Mouse (Mus musculus): ENCODE results near the gene Ciz1. TPM values are rescaled to one million over a fixed set of nuclear protein-coding genes. Genes with fewer than 3 reads are reported as not detected.

Ciz1 gene
- polyA plus RNA-seq, 1 experiment, result 252 TPM

- peaks cover 49% of the 10 kb centered on the region for H3K36me3 ChIP-seq (ENCODE audit: control insufficient read depth, insufficient read depth, low read length)
- no peak overlapping the region for H3K27ac ChIP-seq (ENCODE audit: insufficient read depth, low read length)
- H3K4me3 ChIP-seq (ENCODE audit: extremely low read depth, insufficient read depth, insufficient read length), result no peak overlapping the region
These were observed 68.0 kb downstream of the Ciz1 start for GRCm38 (mm10) chr2:32420066-32420608.

GRCm38 (mm10) chr2:32420647-32421046 lies 68.5 kb downstream of the Ciz1 start:
- 88% methylated on average over 6 of the region's 6 CpGs for WGBS
- H3K4me1 ChIP-seq (ENCODE audit: control insufficient read depth, insufficient read depth, insufficient read length), result no peaks in the 10 kb centered on the region; the same call in 1 of the 2 replicates
- no peak overlapping the region for H3K27ac ChIP-seq (ENCODE audit: insufficient read depth, low read length)
- no peak overlapping the region for H3K4me3 ChIP-seq (ENCODE audit: extremely low read depth, insufficient read depth, insufficient read length)
- TF ChIP-seq CTCF (IDR thresholded peaks at IDR 0.05; ENCODE audit: extremely low read depth, insufficient read depth, insufficient read length, insufficient replicate concordance), result no peak
- TF ChIP-seq POLR2A (IDR thresholded peaks at IDR 0.05; ENCODE audit: low read depth, low read length), result no peak
- H3K36me3 ChIP-seq (ENCODE audit: control insufficient read depth, insufficient read depth, low read length), result peaks cover 45% of the 10 kb centered on the region
- no peaks in the 10 kb centered on the region for H3K27me3 ChIP-seq (ENCODE audit: control insufficient read depth, insufficient read depth, low read length)
- no peak for DNase-seq (ENCODE audit: low read depth in 1 of 2, low spot score in 2 of 2)

More at GRCm38 (mm10) chr2:32420066-32420608, 68.0 kb downstream of the Ciz1 start:
- Histone ChIP-seq H3K4me1 (ENCODE audit: control insufficient read depth, insufficient read depth, insufficient read length) (no peaks in the 10 kb centered on the region; the same call in 1 of the 2 replicates), H3K27me3 (ENCODE audit: control insufficient read depth, insufficient read depth, low read length) (no peaks in the 10 kb centered on the region)
- TF ChIP-seq POLR2A (IDR thresholded peaks at IDR 0.05; ENCODE audit: low read depth, low read length) (no peak), CTCF (IDR thresholded peaks at IDR 0.05; ENCODE audit: extremely low read depth, insufficient read depth, insufficient read length, insufficient replicate concordance) (no peak)
- no peak for DNase-seq (ENCODE audit: low read depth in 1 of 2, low spot score in 2 of 2)
- 93% methylated on average over 12 of the region's 12 CpGs for WGBS

- Histone ChIP-seq H3K27ac (ENCODE audit: insufficient read depth, low read length) (no peak overlapping the region), H3K27me3 (ENCODE audit: control insufficient read depth, insufficient read depth, low read length) (no peaks in the 10 kb centered on the region), H3K36me3 (ENCODE audit: control insufficient read depth, insufficient read depth, low read length) (peaks cover 33% of the 10 kb centered on the region), H3K4me3 (ENCODE audit: extremely low read depth, insufficient read depth, insufficient read length) (no peak overlapping the region), H3K4me1 (ENCODE audit: control insufficient read depth, insufficient read depth, insufficient read length) (no peaks in the 10 kb centered on the region; the same call in 1 of the 2 replicates)
- no peak for DNase-seq (ENCODE audit: low read depth in 1 of 2, low spot score in 2 of 2)
- TF ChIP-seq POLR2A (IDR thresholded peaks at IDR 0.05; ENCODE audit: low read depth, low read length), result no peak
- TF ChIP-seq CTCF (IDR thresholded peaks at IDR 0.05; ENCODE audit: extremely low read depth, insufficient read depth, insufficient read length, insufficient replicate concordance), result no peak
- WGBS, result 97% methylated on average over 6 of the region's 6 CpGs
These were observed 69.7 kb downstream of the Ciz1 start for GRCm38 (mm10) chr2:32421851-32422251.

- Histone ChIP-seq H3K36me3 (ENCODE audit: control insufficient read depth, insufficient read depth, low read length) (peaks cover 16% of the 10 kb centered on the region), H3K27ac (ENCODE audit: insufficient read depth, low read length) (peak overlapping the region; percentile 6; the same call in 1 of the 2 replicates), H3K27me3 (ENCODE audit: control insufficient read depth, insufficient read depth, low read length) (no peaks in the 10 kb centered on the region), H3K4me1 (ENCODE audit: control insufficient read depth, insufficient read depth, insufficient read length) (peaks cover 1% of the 10 kb centered on the region; the same call in 1 of the 2 replicates), H3K4me3 (ENCODE audit: extremely low read depth, insufficient read depth, insufficient read length) (no peak overlapping the region)
- WGBS, result 41% methylated on average over 14 of the region's 14 CpGs
- DNase-seq (ENCODE audit: low read depth in 1 of 2, low spot score in 2 of 2), result no peak
- no peak for TF ChIP-seq POLR2A (IDR thresholded peaks at IDR 0.05; ENCODE audit: low read depth, low read length)
- no peak for TF ChIP-seq CTCF (IDR thresholded peaks at IDR 0.05; ENCODE audit: extremely low read depth, insufficient read depth, insufficient read length, insufficient replicate concordance)
These were observed 71.6 kb downstream of the Ciz1 start for GRCm38 (mm10) chr2:32423481-32424331.

GRCm38 (mm10) chr2:32424796-32425195 lies 72.7 kb downstream of the Ciz1 start:
- WGBS, result 75% methylated on average over 3 of the region's 3 CpGs
- peaks cover 9% of the 10 kb centered on the region for H3K36me3 ChIP-seq (ENCODE audit: control insufficient read depth, insufficient read depth, low read length)
- no peaks in the 10 kb centered on the region for H3K27me3 ChIP-seq (ENCODE audit: control insufficient read depth, insufficient read depth, low read length)
- no peak for TF ChIP-seq CTCF (IDR thresholded peaks at IDR 0.05; ENCODE audit: extremely low read depth, insufficient read depth, insufficient read length, insufficient replicate concordance)
- TF ChIP-seq POLR2A (IDR thresholded peaks at IDR 0.05; ENCODE audit: low read depth, low read length), result no peak
- H3K4me3 ChIP-seq (ENCODE audit: extremely low read depth, insufficient read depth, insufficient read length), result no peak overlapping the region
- H3K27ac ChIP-seq (ENCODE audit: insufficient read depth, low read length), result no peak overlapping the region
- DNase-seq (ENCODE audit: low read depth in 1 of 2, low spot score in 2 of 2), result no peak
- H3K4me1 ChIP-seq (ENCODE audit: control insufficient read depth, insufficient read depth, insufficient read length), result peaks cover 5% of the 10 kb centered on the region; the same call in 1 of the 2 replicates

- no peak for DNase-seq (ENCODE audit: low read depth in 1 of 2, low spot score in 2 of 2)
- peaks cover 6% of the 10 kb centered on the region; the same call in 1 of the 2 replicates for H3K4me1 ChIP-seq (ENCODE audit: control insufficient read depth, insufficient read depth, insufficient read length)
- H3K36me3 ChIP-seq (ENCODE audit: control insufficient read depth, insufficient read depth, low read length), result peaks cover 2% of the 10 kb centered on the region
- no peak overlapping the region for H3K4me3 ChIP-seq (ENCODE audit: extremely low read depth, insufficient read depth, insufficient read length)
- TF ChIP-seq POLR2A (IDR thresholded peaks at IDR 0.05; ENCODE audit: low read depth, low read length) (no peak), CTCF (IDR thresholded peaks at IDR 0.05; ENCODE audit: extremely low read depth, insufficient read depth, insufficient read length, insufficient replicate concordance) (no peak)
- 88% methylated on average over 5 of the region's 5 CpGs for WGBS
- no peak overlapping the region for H3K27ac ChIP-seq (ENCODE audit: insufficient read depth, low read length)
- no peaks in the 10 kb centered on the region for H3K27me3 ChIP-seq (ENCODE audit: control insufficient read depth, insufficient read depth, low read length)
These were observed 73.4 kb downstream of the Ciz1 start for GRCm38 (mm10) chr2:32425568-32425967.

Data from spleen, adult 2 months (tissue).